Mouse (Mus musculus) liver, embryonic 15.5 days (tissue): ENCODE measurements around the gene Rab36. TPM values are rescaled to one million over a fixed set of nuclear protein-coding genes. Genes with fewer than 3 reads are reported as not detected.

ENCODE experiments used
- ATAC-seq: fragments of 200-750 bp; cut with Nextera tagmentation; 2 replicates; pipeline ENCODE4 v1.8.0; 2017; ENCODE audit warnings: moderate number of reproducible peaks, mild to moderate bottlenecking, moderate library complexity; ENCODE audit not compliant: insufficient read depth
- H3K27ac ChIP-seq: fragments of 300-500 bp; sonication (generic); replicated peaks from 2 replicates; pipeline ENCODE4 v1.5.1; 2015; ENCODE audit warnings: mild to moderate bottlenecking, inconsistent platforms
- H3K27me3 ChIP-seq: fragments of 300-500 bp; sonication (generic); 2 replicates; pipeline ENCODE4 v1.6.1; 2015; ENCODE audit warnings: mild to moderate bottlenecking, inconsistent platforms
- H3K36me3 ChIP-seq: fragments of 300-500 bp; sonication (generic); replicated peaks from 2 replicates; pipeline ENCODE4 v1.6.1; 2015; ENCODE audit warnings: moderate library complexity, mild to moderate bottlenecking, inconsistent platforms
- H3K4me1 ChIP-seq: fragments of 300-500 bp; sonication (generic); replicated peaks from 2 replicates; pipeline ENCODE4 v1.6.1; 2015; ENCODE audit warnings: inconsistent platforms
- H3K4me2 ChIP-seq: fragments of 300-500 bp; sonication (generic); 2 replicates; pipeline ENCODE4 v1.6.1; 2015; ENCODE audit warnings: moderate library complexity, mild to moderate bottlenecking, inconsistent platforms
- H3K4me3 ChIP-seq: fragments of 300-500 bp; sonication (generic); replicated peaks from 2 replicates; pipeline ENCODE4 v1.5.1; 2015; ENCODE audit warnings: mild to moderate bottlenecking, inconsistent platforms
- H3K9ac ChIP-seq: fragments of 300-500 bp; sonication (generic); 2 replicates; pipeline ENCODE4 v1.6.1; 2015; ENCODE audit warnings: moderate library complexity, mild to moderate bottlenecking, inconsistent platforms
- H3K9me3 ChIP-seq: fragments of 300-500 bp; sonication (generic); replicated peaks from 2 replicates; pipeline ENCODE4 v1.6.1; 2016; ENCODE audit warnings: inconsistent platforms
- WGBS: fragments of 180-500 bp; shearing (Covaris S2); methylation state at CpG from one replicate; pipeline ENCODE4 v1.1.7; 2015; ENCODE audit warnings: mixed read lengths; ENCODE audit not compliant: insufficient replicate concordance; 5-methylcytosine and 5-hydroxymethylcytosine counted together
- polyA plus RNA-seq: library from polyadenylated mRNA; unstranded; fragments of >200 nt; fragmentation: Nextera tagmentation; extraction: Ambion mirVana; gene quantifications from 2 replicates; pipeline ENCODE4 v1.2.1, GENCODE M21; 2015

The Rab36 gene
- polyA plus RNA-seq, 1 experiment from 2014 or later = 1.7 TPM

GRCm38 (mm10) chr10:75068624-75069328 lies 31.9 kb downstream of the Rab36 start:
- peak; percentile 64; the same call in 1 of the 2 replicates for ATAC-seq
- H3K4me2 ChIP-seq = no peak overlapping the region
- 45% methylated on average over 12 of the region's 12 CpGs for WGBS
- H3K27me3 ChIP-seq = no peaks in the 10 kb centered on the region
- H3K4me1 ChIP-seq = peaks cover 28% of the 10 kb centered on the region
- H3K9ac ChIP-seq = no peak overlapping the region
- no peaks in the 10 kb centered on the region for H3K9me3 ChIP-seq
- 0 out of 2 replicates have a peak overlapping the region, but pooled peaks have one; percentile 33 for H3K27ac ChIP-seq
- H3K4me3 ChIP-seq = 0 out of 2 replicates have a peak overlapping the region, but pooled peaks have one; percentile 1
- H3K36me3 ChIP-seq = no peaks in the 10 kb centered on the region

- WGBS = 40% methylated on average over 11 of the region's 11 CpGs
- H3K4me1 ChIP-seq = peaks cover 26% of the 10 kb centered on the region
Observed at GRCm38 (mm10) chr10:75070281-75070976, 33.6 kb downstream of the Rab36 start.

GRCm38 (mm10) chr10:75075665-75076064 lies 38.8 kb downstream of the Rab36 start:
- Histone ChIP-seq H3K36me3 (no peaks in the 10 kb centered on the region), H3K4me3 (no peak overlapping the region), H3K27me3 (no peaks in the 10 kb centered on the region), H3K4me2 (no peak overlapping the region), H3K9ac (no peak overlapping the region), H3K9me3 (no peaks in the 10 kb centered on the region), H3K4me1 (peaks cover 38% of the 10 kb centered on the region), H3K27ac (no peak overlapping the region)
- no peak for ATAC-seq
- whole genome bisulfite sequencing = 41% methylated on average over 5 of the region's 5 CpGs

More at GRCm38 (mm10) chr10:75070281-75070976, 33.6 kb downstream of the Rab36 start:
- H3K27ac ChIP-seq = no peak overlapping the region; the same call in 1 of the 2 replicates
- no peaks in the 10 kb centered on the region for H3K36me3 ChIP-seq
- H3K4me3 ChIP-seq = no peak overlapping the region
- no peak overlapping the region for H3K4me2 ChIP-seq
- no peak for ATAC-seq
- H3K27me3 ChIP-seq = no peaks in the 10 kb centered on the region
- no peak overlapping the region for H3K9ac ChIP-seq
- no peaks in the 10 kb centered on the region for H3K9me3 ChIP-seq

GRCm38 (mm10) chr10:75078174-75079128 lies 41.6 kb downstream of the Rab36 start:
- Histone ChIP-seq H3K4me3 (no peak overlapping the region), H3K27me3 (no peaks in the 10 kb centered on the region), H3K4me1 (peaks cover 33% of the 10 kb centered on the region), H3K4me2 (no peak overlapping the region; the same call in 1 of the 2 replicates), H3K27ac (peak overlapping the region; percentile 61), H3K9me3 (no peaks in the 10 kb centered on the region), H3K36me3 (no peaks in the 10 kb centered on the region), H3K9ac (no peak overlapping the region)
- WGBS = 47% methylated on average over 14 of the region's 14 CpGs
- peak; percentile 68 for ATAC-seq

GRCm38 (mm10) chr10:75085330-75085729 lies 48.5 kb downstream of the Rab36 start:
- H3K4me3 ChIP-seq = no peak overlapping the region
- no peak overlapping the region for H3K27ac ChIP-seq
- H3K9me3 ChIP-seq = no peaks in the 10 kb centered on the region
- no peak overlapping the region for H3K9ac ChIP-seq
- H3K36me3 ChIP-seq = no peaks in the 10 kb centered on the region
- 49% methylated on average over 1 of the region's 1 CpGs for WGBS
- H3K4me2 ChIP-seq = no peak overlapping the region
- no peaks in the 10 kb centered on the region for H3K4me1 ChIP-seq
- no peak for ATAC-seq
- no peaks in the 10 kb centered on the region for H3K27me3 ChIP-seq

- Histone ChIP-seq H3K27ac (no peak overlapping the region), H3K27me3 (no peaks in the 10 kb centered on the region), H3K4me2 (no peak overlapping the region), H3K9ac (no peak overlapping the region), H3K4me3 (no peak overlapping the region), H3K4me1 (no peaks in the 10 kb centered on the region), H3K36me3 (no peaks in the 10 kb centered on the region), H3K9me3 (no peaks in the 10 kb centered on the region)
- 64% methylated on average over 4 of the region's 4 CpGs for WGBS
- no peak for ATAC-seq
Observed at GRCm38 (mm10) chr10:75088471-75088870, 51.6 kb downstream of the Rab36 start.

- Histone ChIP-seq H3K4me3 (no peak overlapping the region), H3K4me2 (no peak overlapping the region), H3K36me3 (no peaks in the 10 kb centered on the region), H3K9ac (no peak overlapping the region), H3K9me3 (no peaks in the 10 kb centered on the region), H3K27me3 (no peaks in the 10 kb centered on the region), H3K27ac (no peak overlapping the region), H3K4me1 (no peaks in the 10 kb centered on the region)
- 67% methylated on average over 10 of the region's 10 CpGs for WGBS
- ATAC-seq = no peak
Observed at GRCm38 (mm10) chr10:75091478-75092152, 54.8 kb downstream of the Rab36 start.

GRCm38 (mm10) chr10:75093252-75093987 lies 56.6 kb downstream of the Rab36 start:
- no peak overlapping the region for H3K4me3 ChIP-seq
- no peaks in the 10 kb centered on the region for H3K9me3 ChIP-seq
- H3K36me3 ChIP-seq = no peaks in the 10 kb centered on the region
- H3K27ac ChIP-seq = no peak overlapping the region
- no peak overlapping the region for H3K4me2 ChIP-seq
- H3K27me3 ChIP-seq = no peaks in the 10 kb centered on the region
- 0 out of 2 replicates have a peak, but pooled peaks cover 9% of the 10 kb centered on the region for H3K4me1 ChIP-seq
- H3K9ac ChIP-seq = no peak overlapping the region
- WGBS = 55% methylated on average over 22 of the region's 22 CpGs
- ATAC-seq = no peak

GRCm38 (mm10) chr10:75094338-75094737 lies 57.5 kb downstream of the Rab36 start:
- H3K27ac ChIP-seq = no peak overlapping the region
- H3K9ac ChIP-seq = no peak overlapping the region
- H3K4me3 ChIP-seq = no peak overlapping the region
- no peaks in the 10 kb centered on the region for H3K36me3 ChIP-seq
- no peaks in the 10 kb centered on the region for H3K27me3 ChIP-seq
- peaks cover 16% of the 10 kb centered on the region for H3K4me1 ChIP-seq
- ATAC-seq = no peak
- no peak overlapping the region for H3K4me2 ChIP-seq
- no peaks in the 10 kb centered on the region for H3K9me3 ChIP-seq
- WGBS = 73% methylated on average over 1 of the region's 1 CpGs

GRCm38 (mm10) chr10:75095216-75095615 lies 58.4 kb downstream of the Rab36 start:
- peaks cover 16% of the 10 kb centered on the region for H3K4me1 ChIP-seq
- H3K27ac ChIP-seq = no peak overlapping the region
- H3K4me2 ChIP-seq = no peak overlapping the region
- no peak overlapping the region for H3K4me3 ChIP-seq
- no peaks in the 10 kb centered on the region for H3K36me3 ChIP-seq
- no peaks in the 10 kb centered on the region for H3K27me3 ChIP-seq
- no peak overlapping the region for H3K9ac ChIP-seq
- H3K9me3 ChIP-seq = no peaks in the 10 kb centered on the region
- no peak for ATAC-seq
- WGBS = 75% methylated on average over 7 of the region's 7 CpGs
